Mouse (Mus musculus): Measurements from ENCODE around the gene Fam102b. TPM values are rescaled to one million over a fixed set of nuclear protein-coding genes. Genes with fewer than 3 reads are reported as not detected.

Fam102b gene
- total RNA-seq (2021): 1 to 10 TPM; 5.0 to 7.9 TPM
- long read RNA-seq, experiment 1, partial matches to known transcripts: 0 of 1 reads
- long read RNA-seq, experiment 1, other reads (novel, unspliced or antisense): 1 of 1 reads
- long read RNA-seq, experiment 2, full-length matches to known transcripts: 1 of 1 reads
- long read RNA-seq, experiment 2, partial matches to known transcripts: 0 of 1 reads
- long read RNA-seq, experiment 2, other reads (novel, unspliced or antisense): 0 of 1 reads

- DNase-seq (ENCODE audit: low spot score in 2 of 2): peak; percentile 93 to 96
Observed at GRCm38 (mm10) chr3:109027515-109027987, at the start of gene Fam102b. Gene Fam102b, minus strand, starts transcription at chr3:109027607.

- peak in 1 of 2 experiments; percentile 26 for DNase-seq (ENCODE audit: low spot score in 2 of 2)
Observed at GRCm38 (mm10) chr3:109062989-109063388, 35.6 kb upstream of the Fam102b start.

- no peak for DNase-seq (ENCODE audit: low spot score in 2 of 2)
Observed at GRCm38 (mm10) chr3:109062391-109062790, 35.0 kb upstream of the Fam102b start.

- DNase-seq (ENCODE audit: low spot score in 2 of 2): no peak
Observed at GRCm38 (mm10) chr3:109059903-109060302, 32.5 kb upstream of the Fam102b start.

- DNase-seq (ENCODE audit: low spot score in 2 of 2): no peak
Observed at GRCm38 (mm10) chr3:109051946-109052331, 24.5 kb upstream of the Fam102b start.

- DNase-seq (ENCODE audit: low spot score in 2 of 2): no peak
Observed at GRCm38 (mm10) chr3:109051056-109051945, 23.9 kb upstream of the Fam102b start.

- DNase-seq (ENCODE audit: low spot score in 2 of 2): no peak
Observed at GRCm38 (mm10) chr3:109047707-109048283, 20.4 kb upstream of the Fam102b start.

GRCm38 (mm10) chr3:109046428-109046827 lies 19.0 kb upstream of the Fam102b start:
- no peak for DNase-seq (ENCODE audit: low spot score in 2 of 2)

GRCm38 (mm10) chr3:109043395-109043794 lies 16.0 kb upstream of the Fam102b start:
- no peak for DNase-seq (ENCODE audit: low spot score in 2 of 2)

- DNase-seq (ENCODE audit: low spot score in 2 of 2): no peak
Observed at GRCm38 (mm10) chr3:109040908-109041307, 13.5 kb upstream of the Fam102b start.

GRCm38 (mm10) chr3:109034411-109034810 lies 7.0 kb upstream of the Fam102b start:
- DNase-seq (ENCODE audit: low spot score in 2 of 2): no peak

GRCm38 (mm10) chr3:109032306-109032705 lies 4.9 kb upstream of the Fam102b start:
- DNase-seq (ENCODE audit: low spot score in 2 of 2): no peak

- no peak for DNase-seq (ENCODE audit: low spot score in 2 of 2)
Observed at GRCm38 (mm10) chr3:109031626-109032025, 4.2 kb upstream of the Fam102b start.

- no peak for DNase-seq (ENCODE audit: low spot score in 2 of 2)
Observed at GRCm38 (mm10) chr3:109030817-109031216, 3.4 kb upstream of the Fam102b start.

- no peak for DNase-seq (ENCODE audit: low spot score in 2 of 2)
Observed at GRCm38 (mm10) chr3:109029661-109030060, 2.3 kb upstream of the Fam102b start.

- DNase-seq (ENCODE audit: low spot score in 2 of 2): peak; percentile 36 to 42
Observed at GRCm38 (mm10) chr3:109026991-109027470, 376 bp downstream of the Fam102b start.

GRCm38 (mm10) chr3:109026462-109026990 lies 881 bp downstream of the Fam102b start:
- DNase-seq (ENCODE audit: low spot score in 2 of 2): no peak

- peak; percentile 64 to 68 for DNase-seq (ENCODE audit: low spot score in 2 of 2)
Observed at GRCm38 (mm10) chr3:109025579-109025978, 1.8 kb downstream of the Fam102b start.

GRCm38 (mm10) chr3:109023066-109023465 lies 4.3 kb downstream of the Fam102b start:
- DNase-seq (ENCODE audit: low spot score in 2 of 2): no peak

GRCm38 (mm10) chr3:109021720-109022516 lies 5.5 kb downstream of the Fam102b start:
- no peak for DNase-seq (ENCODE audit: low spot score in 2 of 2)

Data from adrenal gland, adult 18-20 months (tissue).